Mouse (Mus musculus) liver, embryonic 14.5 days (tissue): ENCODE results near the gene Actn2.

Experiments
- CTCF ChIP-seq: IDR thresholded peaks from 2 replicates; pipeline ENCODE4 v1.5.1; 2016; ENCODE audit warnings: antibody characterized with exemption, low read depth, control low read depth
- EP300 ChIP-seq: IDR thresholded peaks from 2 replicates; pipeline ENCODE4 v1.6.1; 2016; ENCODE audit warnings: antibody characterized with exemption, low read depth

DNA sequence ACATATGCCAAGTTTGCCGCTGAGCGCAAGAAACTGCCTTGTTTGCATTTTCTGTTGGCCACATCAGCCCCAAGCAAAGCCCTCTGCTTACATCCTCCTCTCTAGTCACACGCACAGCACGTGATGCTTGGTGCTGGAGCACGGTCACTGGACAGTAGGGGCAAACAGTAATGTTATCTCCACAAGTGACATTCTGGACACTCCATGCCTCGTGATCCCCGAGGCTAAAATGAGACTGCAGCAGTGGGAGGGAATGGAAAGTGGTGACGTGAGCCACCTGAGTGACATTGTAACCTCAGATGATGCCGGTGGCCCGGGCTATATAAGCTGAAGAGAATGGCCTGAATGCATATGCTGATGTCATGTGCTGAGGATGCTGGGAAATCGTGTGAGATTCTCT lies 29.4 kb upstream of the Actn2 start:
- TF ChIP-seq EP300 (no peak), CTCF (no peak)
